8 mouse cellular contexts compared by ENCODE assay signal in the genomic region with DNA sequence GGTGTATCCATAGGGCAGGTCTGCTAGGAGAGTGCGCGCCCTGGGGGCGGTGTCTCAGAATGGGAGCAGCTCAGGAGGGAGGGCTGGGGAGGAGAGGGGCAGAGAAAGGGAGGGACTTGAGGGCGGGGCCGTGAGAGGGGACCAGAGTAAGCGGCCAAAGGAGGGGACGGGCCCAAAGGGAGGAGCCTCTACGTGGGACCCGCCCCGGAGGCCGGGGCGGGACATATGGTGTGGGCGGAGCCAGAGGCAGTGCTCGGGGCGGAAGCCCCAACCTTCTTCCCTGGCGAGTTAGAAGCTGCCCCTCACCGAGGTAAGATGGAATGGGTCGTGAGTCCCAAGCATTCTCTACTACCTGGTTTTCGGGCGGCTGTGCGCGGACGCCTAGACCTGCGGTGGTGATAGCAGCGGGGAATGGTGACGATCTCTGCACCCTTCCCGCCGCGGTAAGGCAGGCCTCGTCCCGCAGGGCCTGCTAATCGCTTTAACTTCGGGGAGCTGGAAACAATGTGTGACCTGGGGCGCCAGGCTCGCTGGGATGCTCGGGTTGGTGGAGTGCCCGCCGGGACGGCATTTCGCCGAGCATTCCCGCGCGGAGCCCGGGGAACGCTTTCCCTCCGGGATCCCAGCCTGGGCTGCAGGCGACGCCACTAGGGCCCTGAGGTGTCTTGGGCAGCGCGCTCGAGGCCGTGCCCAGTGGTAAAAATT. TPM values are rescaled to one million over a fixed set of nuclear protein-coding genes. Genes with fewer than 3 reads are reported as not detected.
DNase-seq lines count a peak whose midpoint lies in the region; ATAC-seq and TF ChIP-seq lines count a peak whose summit lies in the region.

A gene (plus strand): TSS at position 219 of the 705 bp plus-strand sequence.

- peaks cover 9% of the 10 kb centered on the region for H3K36me3 ChIP-seq in E14TG2a.4 (ENCODE audit: insufficient read depth, low read length)
- peaks cover 14% of the 10 kb centered on the region for H3K36me3 ChIP-seq in forebrain, embryonic 12.5 days (replicated peaks)
- peaks cover 18% of the 10 kb centered on the region for H3K36me3 ChIP-seq in heart, postnatal 0 days (replicated peaks; ENCODE audit: control insufficient read depth, insufficient read depth, low read length)
- peaks cover 6% of the 10 kb centered on the region for H3K36me3 ChIP-seq in liver, embryonic 16.5 days (ENCODE audit: control insufficient read depth, insufficient read depth)
- peaks cover 16% of the 10 kb centered on the region for H3K36me3 ChIP-seq in neural tube, embryonic 13.5 days
- H3K36me3 ChIP-seq in testis, adult 2 months (ENCODE audit: control insufficient read depth, insufficient read depth, low read length), result no peaks in the 10 kb centered on the region

- peak within 1 kb of the TSS; percentile 77 for H3K27ac ChIP-seq in forebrain, embryonic 12.5 days
- peak within 1 kb of the TSS; percentile 78 for H3K27ac ChIP-seq in heart, postnatal 0 days (ENCODE audit: low read depth)
- H3K27ac ChIP-seq in liver, embryonic 16.5 days (ENCODE audit: low read length), result peak within 1 kb of the TSS; percentile 86
- H3K27ac ChIP-seq in neural tube, embryonic 13.5 days (replicated peaks), result peak within 1 kb of the TSS; percentile 70
- peak within 1 kb of the TSS; percentile 66 for H3K27ac ChIP-seq in testis, adult 2 months (ENCODE audit: control insufficient read depth, insufficient read depth, low read depth, low read length)

- peak within 1 kb of the TSS; percentile 81 for H3K4me3 ChIP-seq in E14TG2a.4 (replicated peaks; ENCODE audit: low read length)
- peak within 1 kb of the TSS; percentile 79 for H3K4me3 ChIP-seq in forebrain, embryonic 12.5 days (replicated peaks)
- H3K4me3 ChIP-seq in heart, postnatal 0 days (ENCODE audit: low read depth, low read length), result peak within 1 kb of the TSS; percentile 82
- peak within 1 kb of the TSS; percentile 86 for H3K4me3 ChIP-seq in liver, embryonic 16.5 days (ENCODE audit: low read depth, low read length)
- peak within 1 kb of the TSS; percentile 78 for H3K4me3 ChIP-seq in neural tube, embryonic 13.5 days
- peak within 1 kb of the TSS; percentile 98 for H3K4me3 ChIP-seq in testis, adult 2 months (ENCODE audit: control insufficient read depth, low read depth, low read length)

- WGBS in forebrain, embryonic 12.5 days, result under 1% methylated on average over 52 of the region's 53 CpGs
- under 1% methylated on average over 50 of the region's 53 CpGs for WGBS in heart, postnatal 0 days
- under 1% methylated on average over 53 of the region's 53 CpGs for WGBS in liver, embryonic 16.5 days (ENCODE audit: insufficient replicate concordance)
- under 1% methylated on average over 53 of the region's 53 CpGs for WGBS in neural tube, embryonic 13.5 days

- H3K9ac ChIP-seq in forebrain, embryonic 12.5 days, result peak within 1 kb of the TSS; percentile 77
- peak within 1 kb of the TSS; percentile 82 for H3K9ac ChIP-seq in heart, postnatal 0 days (replicated peaks; ENCODE audit: low read depth, low read length)
- H3K9ac ChIP-seq in liver, embryonic 16.5 days (ENCODE audit: low read depth, low read length), result peak within 1 kb of the TSS; percentile 82
- H3K9ac ChIP-seq in neural tube, embryonic 13.5 days, result peak within 1 kb of the TSS; percentile 79

- ATAC-seq in forebrain, embryonic 12.5 days (ENCODE audit: low FRiP score), result peak; percentile 98
- ATAC-seq in heart, postnatal 0 days (ENCODE audit: insufficient read depth, low read depth), result peak; percentile 100
- ATAC-seq in liver, embryonic 16.5 days (ENCODE audit: low read depth), result peak; percentile 99
- peak; percentile 98 for ATAC-seq in neural tube, embryonic 13.5 days (ENCODE audit: low read depth)

- H3K27me3 ChIP-seq in E14TG2a.4 (ENCODE audit: insufficient read depth, low read length), result no peaks in the 10 kb centered on the region
- H3K27me3 ChIP-seq in forebrain, embryonic 12.5 days, result no peaks in the 10 kb centered on the region
- H3K27me3 ChIP-seq in heart, postnatal 0 days (ENCODE audit: control insufficient read depth, insufficient read depth, low read length), result no peaks in the 10 kb centered on the region
- no peaks in the 10 kb centered on the region for H3K27me3 ChIP-seq in liver, embryonic 16.5 days (ENCODE audit: control insufficient read depth, insufficient read depth, low read depth, low read length)
- no peaks in the 10 kb centered on the region for H3K27me3 ChIP-seq in neural tube, embryonic 13.5 days
- no peaks in the 10 kb centered on the region for H3K27me3 ChIP-seq in testis, adult 2 months (ENCODE audit: control insufficient read depth, insufficient read depth, low read length)

- no peaks in the 10 kb centered on the region for H3K9me3 ChIP-seq in E14TG2a.4 (ENCODE audit: low read length)
- no peaks in the 10 kb centered on the region for H3K9me3 ChIP-seq in forebrain, embryonic 12.5 days
- no peaks in the 10 kb centered on the region for H3K9me3 ChIP-seq in heart, postnatal 0 days (replicated peaks; ENCODE audit: control insufficient read depth, low read length)
- H3K9me3 ChIP-seq in liver, embryonic 16.5 days (replicated peaks; ENCODE audit: control insufficient read depth, low read length), result no peaks in the 10 kb centered on the region
- H3K9me3 ChIP-seq in neural tube, embryonic 13.5 days, result no peaks in the 10 kb centered on the region

- peak within 1 kb of the TSS; percentile 63 for H3K4me2 ChIP-seq in forebrain, embryonic 12.5 days
- H3K4me2 ChIP-seq in heart, postnatal 0 days (ENCODE audit: low read depth, low read length), result peak within 1 kb of the TSS; percentile 77
- peak within 1 kb of the TSS; percentile 81 for H3K4me2 ChIP-seq in liver, embryonic 16.5 days (ENCODE audit: low read depth, low read length)
- peak within 1 kb of the TSS; percentile 70 for H3K4me2 ChIP-seq in neural tube, embryonic 13.5 days

- no peak for TF ChIP-seq EP300 in heart, postnatal 0 days (IDR thresholded peaks at IDR 0.05; ENCODE audit: low read depth)

- TF ChIP-seq CTCF in E14TG2a.4 (conservative IDR thresholded peaks at IDR 0.05; ENCODE audit: low read length), result no peak
- TF ChIP-seq CTCF in heart, postnatal 0 days (IDR thresholded peaks at IDR 0.05; ENCODE audit: low read depth), result peak; percentile 27
- no peak for TF ChIP-seq CTCF in testis, adult 2 months (IDR thresholded peaks at IDR 0.05; ENCODE audit: control insufficient read depth, insufficient read depth, insufficient replicate concordance, low read depth, low read length)

- peak; percentile 91 for DNase-seq in c-Kit-positive CD71-positive TER-119-positive erythroid progenitor cells, embryonic 14.5 days (ENCODE audit: low spot score)
- DNase-seq in heart, postnatal 0 days (ENCODE audit: low spot score), result peak; percentile 96
- DNase-seq in kidney, postnatal 4 days, result peak; percentile 95 to 97

- H3K4me1 ChIP-seq in E14TG2a.4 (replicated peaks; ENCODE audit: low read depth, low read length), result peaks cover 18% of the 10 kb centered on the region
- peaks cover 11% of the 10 kb centered on the region for H3K4me1 ChIP-seq in forebrain, embryonic 12.5 days
- peaks cover 11% of the 10 kb centered on the region for H3K4me1 ChIP-seq in heart, postnatal 0 days (ENCODE audit: control insufficient read depth, insufficient read depth)
- peaks cover 16% of the 10 kb centered on the region for H3K4me1 ChIP-seq in liver, embryonic 16.5 days (ENCODE audit: control insufficient read depth, low read depth, low read length)
- H3K4me1 ChIP-seq in neural tube, embryonic 13.5 days (replicated peaks), result peaks cover 13% of the 10 kb centered on the region
- peaks cover 5% of the 10 kb centered on the region for H3K4me1 ChIP-seq in testis, adult 2 months (ENCODE audit: control insufficient read depth, insufficient read depth, low read length)

- TF ChIP-seq POLR2A in testis, adult 2 months (IDR thresholded peaks at IDR 0.05; ENCODE audit: control insufficient read depth, low read depth, low read length), result peak; percentile 62

RNA-seq across cellular contexts. Expression of the gene that starts here (rescaled TPM):
- 299 and 307 TPM in 2 replicates for polyA plus RNA-seq in forebrain, embryonic 12.5 days (2016; fragmentation: Nextera tagmentation; extraction: Ambion mirVana)
- 243 and 352 TPM in 2 replicates for total RNA-seq in heart, postnatal 0 days (2014; rRNA removed; ENCODE audit: low replicate concordance)
- polyA plus RNA-seq in heart, postnatal 0 days (2015; fragmentation: Nextera tagmentation; extraction: Ambion mirVana), result 287 and 300 TPM in 2 replicates
- polyA plus RNA-seq in liver, embryonic 16.5 days (2015; fragmentation: Nextera tagmentation; extraction: Ambion mirVana), result 184 and 191 TPM in 2 replicates
- 268 and 275 TPM in 2 replicates for polyA plus RNA-seq in neural tube, embryonic 13.5 days (2015; fragmentation: Nextera tagmentation; extraction: Ambion mirVana)
- 10.8 and 11.5 TPM in 2 replicates for polyA plus RNA-seq in testis, adult 2 months (2012; rRNA removed)

Comparison
In these comparisons a context has a peak if more than half of its experiments do, and no peak if none do; other contexts are left out.
1. Peak in every context shown above with its lines: DNase-seq, ATAC-seq, H3K4me3 ChIP-seq and H3K27ac ChIP-seq.
2. RNA of the gene that starts here (polyA plus RNA-seq): 299 to 307 TPM in forebrain, embryonic 12.5 days, 287 to 300 TPM in heart, postnatal 0 days, 268 to 275 TPM in neural tube, embryonic 13.5 days and 184 to 191 TPM in liver, embryonic 16.5 days; 10.8 to 11.5 TPM in testis, adult 2 months; every median in the first group is over 10 times any median in the second.